ENCODE assay signal across 25 mouse cellular contexts in genomic region chr9:58497942-58498341, GRCm38 (mm10). TPM values are rescaled to one million over a fixed set of nuclear protein-coding genes. Genes with fewer than 3 reads are reported as not detected.
DNase-seq lines count a peak whose midpoint lies in the region; TF ChIP-seq lines count a peak whose summit lies in the region.
"Had no signal": no experiment of that assay in that cellular context is flagged by ENCODE, and none has a peak within 500 bp of the region (broad histone marks: within the 10 kb centered on the region; RNA-seq: fewer than 3 reads in every experiment).

No protein-coding gene starts in this region.

- H3K27me3 ChIP-seq in C2C12 (ENCODE audit: control insufficient read depth, insufficient read depth, insufficient read length) (no peaks in the 10 kb centered on the region), myocyte (ENCODE audit: control insufficient read depth, insufficient read depth, insufficient read length) (no peaks in the 10 kb centered on the region)
- H3K27me3 ChIP-seq: embryonic facial prominence, embryonic 13.5 days; forebrain, embryonic 12.5 days; forebrain, embryonic 15.5 days had no signal

- TF ChIP-seq POLR2A in myocyte (IDR thresholded peaks at IDR 0.05; ENCODE audit: insufficient read length, low read depth) = no peak

- no peak for TF ChIP-seq CTCF in C2C12 (IDR thresholded peaks at IDR 0.05; ENCODE audit: control insufficient read depth, insufficient read depth, insufficient read length)

- peak; percentile 53 for DNase-seq in cerebellum, adult 9-10 months
- no peak for DNase-seq in cerebellum, postnatal 4 days (ENCODE audit: low spot score in 2 of 2)
- peak; percentile 38 for DNase-seq in 3134 (ENCODE audit: extremely low read depth, insufficient read length, low spot score)
- DNase-seq in kidney, postnatal 10 days = no peak
- no peak for DNase-seq in kidney, adult 11 months
- DNase-seq: adrenal gland, adult 2 months; adrenal gland, postnatal 14 days; cerebellum, postnatal 10 days; gastrocnemius, postnatal 10 days; gastrocnemius, postnatal 36 days; heart, adult 2 months; heart, postnatal 14 days; heart, postnatal 4 days; kidney, adult 2 months had no signal

- H3K79me3 ChIP-seq in C2C12 (ENCODE audit: low read depth) = no peaks in the 10 kb centered on the region

- peak overlapping the region; percentile 50 for H3K4me2 ChIP-seq in myocyte (ENCODE audit: low read depth)
- H3K4me2 ChIP-seq: embryonic facial prominence, embryonic 13.5 days; forebrain, embryonic 12.5 days; forebrain, embryonic 15.5 days; heart, embryonic 13.5 days; hindbrain, embryonic 14.5 days had no signal

- no peaks in the 10 kb centered on the region for H3K36me3 ChIP-seq in C2C12 (ENCODE audit: control insufficient read depth, insufficient read depth)
- peaks cover 3% of the 10 kb centered on the region for H3K36me3 ChIP-seq in myocyte (ENCODE audit: control insufficient read depth, insufficient read depth)
- H3K36me3 ChIP-seq: embryonic facial prominence, embryonic 10.5 days; heart, embryonic 10.5 days; heart, embryonic 13.5 days had no signal

- no peaks in the 10 kb centered on the region for H3K79me2 ChIP-seq in C2C12 (ENCODE audit: control insufficient read depth, insufficient read depth)
- no peaks in the 10 kb centered on the region for H3K79me2 ChIP-seq in myocyte (ENCODE audit: control insufficient read depth, insufficient read depth)

- H3ac ChIP-seq in C2C12 (ENCODE audit: control insufficient read depth, insufficient read length, low read depth) (no peak overlapping the region), myocyte (ENCODE audit: control insufficient read depth, insufficient read length) (no peak overlapping the region)

- no peak overlapping the region for H3K4me3 ChIP-seq in C2C12 (ENCODE audit: insufficient read depth, poor library complexity, severe bottlenecking)
- H3K4me3 ChIP-seq in myocyte = no peak overlapping the region
- H3K4me3 ChIP-seq: embryonic facial prominence, embryonic 10.5 days; embryonic facial prominence, embryonic 13.5 days; erythroblast, embryonic 14.5 days; forebrain, embryonic 12.5 days; forebrain, embryonic 15.5 days; heart, adult 2 months; heart, embryonic 10.5 days; heart, embryonic 13.5 days had no signal

TF ChIP-seq in C2C12, 6 proteins besides CTCF, POLR2A, EP300 and RAD21:
- TF ChIP-seq FOSL1 (IDR thresholded peaks at IDR 0.05; ENCODE audit: insufficient read depth, low read length, poor library complexity, severe bottlenecking) (peak; percentile 34), MYOD1 (IDR thresholded peaks at IDR 0.05; ENCODE audit: control insufficient read depth, insufficient read length, low read depth) (peak; percentile 96), USF1 (IDR thresholded peaks at IDR 0.05; ENCODE audit: low read depth) (no peak)
TF ChIP-seq in C2C12: peak in this region for 2.

TF ChIP-seq in myocyte, 11 proteins besides CTCF, POLR2A, EP300 and RAD21:
- TF ChIP-seq USF1 (IDR thresholded peaks at IDR 0.05; ENCODE audit: low read depth) (no peak), POLR2AphosphoS2 (IDR thresholded peaks at IDR 0.05; ENCODE audit: insufficient read length, low read depth) (no peak), REST (IDR thresholded peaks at IDR 0.05; ENCODE audit: insufficient read depth, insufficient read length) (no peak), MYOD1 (IDR thresholded peaks at IDR 0.05; ENCODE audit: control insufficient read depth in 1 of 3, insufficient read length in 2 of 3, low read depth in 2 of 3) (peak; percentile 69 to 97 (median 87)), TCF3 (IDR thresholded peaks at IDR 0.05; ENCODE audit: insufficient read length, low read depth) (no peak), E2F4 (IDR thresholded peaks at IDR 0.05; ENCODE audit: insufficient read depth) (no peak), MYOG (IDR thresholded peaks at IDR 0.05; ENCODE audit: control insufficient read depth in 1 of 3, insufficient read depth in 1 of 3, insufficient read length in 2 of 3, low read depth in 2 of 3) (peak in 2 of 3 experiments; percentile 72 to 90), CEBPB (IDR thresholded peaks at IDR 0.05; ENCODE audit: insufficient read depth, poor library complexity, severe bottlenecking) (no peak), MAX (IDR thresholded peaks at IDR 0.05; ENCODE audit: low read depth) (no peak), TCF12 (IDR thresholded peaks at IDR 0.05; ENCODE audit: insufficient read depth, poor library complexity, severe bottlenecking) (peak; percentile 25)

RNA-seq across cellular contexts. Expression of gene Insyn1, which starts 9.5 kb away (rescaled TPM):
- polyA plus RNA-seq in C2C12 (2012; fragmentation: generic; extraction: Trizol) (23.3 TPM), myocyte (2012; fragmentation: generic; extraction: Trizol) (40.5 TPM)
- polyA plus RNA-seq: erythroblast, embryonic 14.5 days; inflammation-experienced regulatory T-cells, adult 6 months had no signal

RNA-seq across cellular contexts. Expression of gene Cd276, which starts 57.3 kb away (rescaled TPM):
- polyA plus RNA-seq in C2C12 (2012; fragmentation: generic; extraction: Trizol) = 28.8 TPM
- polyA plus RNA-seq in myocyte (2012; fragmentation: generic; extraction: Trizol) = 49.5 TPM
- polyA plus RNA-seq: erythroblast, embryonic 14.5 days; inflammation-experienced regulatory T-cells, adult 6 months had no signal

Comparison
In these comparisons a context has a peak if more than half of its experiments do, and no peak if none do; other contexts are left out.
1. DNase-seq: peak in cerebellum, adult 9-10 months (single experiment) and 3134 (single experiment); none in cerebellum, postnatal 4 days (0 of 2), kidney, postnatal 10 days (single experiment) and kidney, adult 11 months (single experiment).